Mouse (Mus musculus) layer of hippocampus, adult 9-11 months (tissue): ENCODE results near the gene Pidd1.

Experiments used
- DNase-seq: peaks from one replicate; pipeline ENCODE4 v3.0.0; 2022

The Pidd1 gene

DNA sequence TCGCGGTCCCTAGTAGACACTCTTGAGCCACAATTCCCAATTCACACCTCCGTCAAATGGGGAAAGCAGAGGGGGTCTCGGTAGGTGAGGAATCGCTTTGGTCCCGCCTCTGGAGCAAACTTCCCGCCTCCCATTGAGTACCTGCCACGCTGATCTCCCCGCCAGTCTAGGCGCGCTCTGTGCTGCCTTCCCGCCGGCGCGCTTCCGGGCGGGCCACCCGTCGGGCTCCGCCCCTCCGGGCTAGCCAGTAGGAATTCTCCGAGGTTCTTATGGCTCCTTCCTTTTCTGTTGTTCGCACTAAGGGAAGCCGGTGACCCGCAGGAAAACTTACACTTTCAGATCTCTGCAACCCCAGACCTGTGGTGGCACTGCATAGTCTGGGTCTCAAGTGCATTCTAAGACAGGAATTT is at the start of gene Pidd1:
Gene Pidd1, minus strand, starts transcription at position 198 of the 410 bp plus-strand sequence.
- DNase-seq = no peak

GRCm38 (mm10) chr7:141492738-141493137 is 48.9 kb upstream of the Pidd1 start:
- DNase-seq = no peak

GRCm38 (mm10) chr7:141491151-141491550 is 47.3 kb upstream of the Pidd1 start:
- no peak for DNase-seq

DNA sequence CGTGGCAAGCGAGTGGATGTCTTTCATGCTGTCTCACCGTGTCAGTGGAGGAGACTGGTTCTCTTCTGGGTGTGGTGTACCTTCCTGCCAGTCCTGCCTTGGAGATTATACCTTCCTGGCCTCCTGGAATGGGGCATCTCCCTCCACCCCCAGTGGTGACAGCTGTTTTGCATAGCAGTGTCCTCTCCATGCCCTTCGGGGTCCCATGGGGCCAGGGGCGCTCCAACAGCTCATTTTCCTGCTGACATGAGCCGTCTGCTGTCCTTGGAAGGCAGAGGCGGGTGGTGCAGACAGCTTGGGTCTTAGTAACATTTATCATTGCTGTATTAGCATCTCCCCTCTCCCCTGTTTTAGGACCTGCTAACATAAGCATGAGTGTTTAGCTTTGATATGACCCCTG is 43.3 kb upstream of the Pidd1 start:
- no peak for DNase-seq

DNA sequence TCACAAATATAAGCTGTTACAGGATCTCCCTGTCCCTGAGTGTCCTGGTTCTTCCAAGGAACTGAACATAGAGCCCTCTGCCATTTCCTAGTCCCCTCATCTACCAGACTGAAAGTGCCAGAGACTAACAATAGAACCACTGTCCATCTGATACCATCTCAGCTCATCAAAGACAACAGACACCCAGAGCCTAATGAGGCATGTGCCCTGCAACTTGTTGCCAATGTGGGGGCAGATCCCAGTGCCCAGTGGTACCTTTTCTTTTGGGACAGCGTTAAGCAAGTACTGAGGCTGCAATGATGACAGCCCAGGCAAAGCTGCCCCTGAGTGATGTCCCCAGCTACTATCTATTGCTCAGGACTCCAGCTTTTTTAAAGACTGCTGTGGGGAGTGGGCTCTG is 42.4 kb upstream of the Pidd1 start:
- no peak for DNase-seq

GRCm38 (mm10) chr7:141485606-141486005 is 41.8 kb upstream of the Pidd1 start:
- no peak for DNase-seq

DNA sequence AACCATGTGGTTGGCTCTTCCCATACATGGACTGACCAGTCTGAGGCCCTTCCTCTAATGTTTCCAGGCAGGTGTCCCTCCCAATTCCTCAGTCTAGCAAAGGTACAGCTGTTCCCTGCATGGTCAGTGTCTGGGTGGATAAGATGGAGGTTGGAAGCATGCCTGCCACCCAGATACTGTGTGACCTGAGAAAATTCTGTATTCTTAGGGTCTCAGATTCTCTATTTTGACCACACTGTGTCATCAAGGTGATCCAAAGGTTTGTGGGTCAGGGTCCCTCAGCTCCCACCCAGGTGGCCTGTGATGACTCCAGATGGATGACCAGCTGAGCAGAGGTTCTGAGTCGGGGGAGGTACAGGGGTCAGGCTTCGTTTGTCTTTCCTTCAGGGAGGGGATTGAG is 41.4 kb upstream of the Pidd1 start:
- DNase-seq = no peak

DNA sequence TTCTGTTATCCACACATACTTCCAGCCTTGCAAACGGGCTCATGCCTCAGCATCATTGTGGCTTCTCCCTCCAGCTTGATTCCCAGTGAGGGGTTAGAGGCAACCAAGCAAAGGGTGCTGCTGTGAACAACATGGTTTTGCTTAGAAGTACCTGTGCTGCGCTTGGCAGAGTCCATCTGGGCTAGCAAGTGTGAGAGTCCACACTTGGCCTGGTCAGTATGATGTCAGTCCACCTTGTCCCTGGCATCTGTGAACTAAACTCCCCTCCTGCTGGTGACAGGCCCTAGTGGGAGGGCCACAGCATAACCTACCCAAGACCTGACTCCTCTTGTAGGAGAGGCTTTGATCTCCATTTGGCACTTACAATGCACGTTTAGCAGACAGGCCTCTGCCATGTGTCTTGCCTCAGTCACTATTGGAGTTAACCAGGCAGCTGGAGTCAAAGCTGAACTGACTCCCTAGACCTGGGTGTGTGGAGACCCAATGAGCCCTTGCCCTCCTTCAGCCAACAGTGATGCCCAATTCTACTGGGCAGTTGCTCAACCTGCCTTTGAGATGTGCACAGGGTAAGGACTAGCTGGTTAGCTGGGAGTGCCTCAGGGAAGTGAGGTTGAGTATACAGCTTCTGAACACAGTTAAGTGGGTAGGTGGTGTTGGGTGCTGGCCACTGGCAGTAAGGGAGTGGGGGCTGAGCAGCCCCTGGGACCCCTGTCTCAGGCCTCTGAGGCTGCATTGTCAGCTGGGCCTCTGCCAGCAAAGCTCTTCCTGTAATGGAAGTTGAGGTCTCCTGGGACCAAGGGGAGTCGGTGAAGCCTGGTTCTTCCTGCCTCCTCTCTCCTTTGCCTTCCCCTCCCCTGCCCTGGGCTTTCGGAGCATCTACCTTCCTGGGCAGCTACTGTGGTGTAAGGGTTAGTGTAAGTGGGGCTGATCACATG is 40.6 kb upstream of the Pidd1 start:
- DNase-seq = no peak

GRCm38 (mm10) chr7:141483114-141483653 is 39.4 kb upstream of the Pidd1 start:
- DNase-seq = no peak

DNA sequence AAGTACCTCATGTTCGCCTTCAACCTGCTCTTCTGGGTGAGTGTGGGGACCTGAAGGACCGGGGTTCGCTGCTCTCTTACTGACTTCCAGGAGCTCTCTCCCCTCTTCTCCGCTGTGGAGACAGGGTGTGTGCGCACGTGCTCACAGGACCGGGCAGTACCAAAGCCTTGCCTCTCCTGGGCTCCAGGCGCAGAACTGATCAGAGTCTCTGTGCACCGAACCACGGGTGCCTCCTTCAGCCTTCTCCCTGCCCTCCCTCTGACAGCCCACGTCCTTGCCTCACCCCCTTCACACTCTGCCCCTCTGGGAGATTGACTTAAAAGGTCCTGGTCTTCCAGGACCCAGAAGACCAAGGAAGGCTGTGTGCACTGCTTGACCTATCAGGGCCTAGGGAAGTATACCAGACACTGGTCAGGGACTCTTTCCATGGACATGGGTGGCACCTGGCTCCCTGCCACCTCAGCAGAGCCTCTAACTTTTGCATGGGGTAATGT is 38.8 kb upstream of the Pidd1 start:
- DNase-seq = no peak

DNA sequence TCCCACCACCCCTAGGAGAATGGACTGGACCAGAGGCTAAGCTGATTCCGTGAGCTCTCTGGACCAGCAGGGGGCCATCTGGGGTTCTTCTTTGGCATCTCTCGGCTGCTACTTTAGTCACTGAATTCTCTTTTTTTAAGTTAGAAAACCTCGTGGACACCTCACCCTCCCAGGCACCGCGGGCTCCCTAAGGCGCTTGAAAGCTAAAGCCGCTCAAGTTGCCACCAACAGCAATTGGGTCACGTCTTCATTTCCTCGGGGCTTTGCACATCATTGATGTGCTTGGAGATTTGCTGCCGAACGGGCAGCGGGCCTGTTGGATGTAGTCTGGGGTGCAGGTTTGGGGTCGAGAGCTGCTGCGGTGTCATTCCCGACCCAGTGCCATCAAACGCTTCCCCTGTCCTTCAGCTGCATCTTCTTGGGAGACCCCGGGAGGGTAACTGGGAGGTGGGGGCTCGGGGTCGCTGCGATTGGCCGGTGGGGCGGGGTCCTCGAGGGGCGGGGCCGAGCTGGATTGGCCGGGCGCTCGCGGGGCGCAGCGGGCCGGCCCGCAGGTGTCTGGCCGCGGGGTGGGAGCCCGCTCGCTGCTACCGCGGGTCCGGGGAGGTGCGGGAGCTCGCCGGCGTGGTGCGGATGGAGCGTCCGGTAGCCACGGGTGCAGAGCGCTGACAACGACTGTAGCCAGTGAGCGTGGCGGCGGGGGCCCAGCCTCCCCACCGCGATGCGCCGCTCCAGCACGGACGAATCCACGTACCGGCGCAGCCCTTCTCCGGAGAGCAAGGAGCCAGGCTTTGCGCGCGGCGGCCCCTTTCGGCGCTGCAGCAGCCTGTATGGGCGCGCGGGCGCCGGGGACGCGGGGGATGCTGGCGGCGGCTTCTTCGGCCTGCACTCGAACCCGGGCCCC is 37.9 kb upstream of the Pidd1 start:
- DNase-seq = no peak

DNA sequence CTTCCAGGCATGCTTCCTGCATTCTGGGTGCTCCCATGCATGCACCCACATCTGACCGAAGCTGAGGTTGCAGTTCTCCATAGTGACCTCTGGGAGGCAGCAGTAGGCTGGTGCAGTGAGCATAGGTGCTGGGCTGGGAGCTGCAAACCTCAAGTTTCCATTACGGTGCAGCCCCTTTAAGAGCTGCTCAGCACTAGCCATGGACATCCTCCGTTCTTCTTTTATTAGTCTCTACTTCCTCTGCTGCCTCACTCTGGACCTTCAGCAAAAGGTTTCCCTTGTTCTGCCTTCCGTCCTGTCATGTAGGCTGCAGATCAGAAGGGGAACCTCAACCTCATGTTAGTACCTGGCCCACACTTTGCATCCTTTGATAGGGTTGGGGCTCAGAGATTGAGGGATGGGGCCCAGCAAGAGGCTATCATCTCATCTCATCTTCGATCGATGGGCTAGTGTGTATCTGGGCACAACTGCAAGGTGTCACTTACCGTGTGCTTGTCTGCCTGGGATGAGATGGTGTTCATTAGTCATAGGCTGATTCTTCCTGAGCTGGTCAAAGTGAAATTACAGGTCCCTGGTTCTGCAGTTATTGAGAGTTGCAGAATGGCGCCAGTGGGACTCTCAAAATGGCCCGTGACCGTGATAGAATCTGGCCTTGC is 37.1 kb upstream of the Pidd1 start:
- DNase-seq = peak; percentile 80

DNA sequence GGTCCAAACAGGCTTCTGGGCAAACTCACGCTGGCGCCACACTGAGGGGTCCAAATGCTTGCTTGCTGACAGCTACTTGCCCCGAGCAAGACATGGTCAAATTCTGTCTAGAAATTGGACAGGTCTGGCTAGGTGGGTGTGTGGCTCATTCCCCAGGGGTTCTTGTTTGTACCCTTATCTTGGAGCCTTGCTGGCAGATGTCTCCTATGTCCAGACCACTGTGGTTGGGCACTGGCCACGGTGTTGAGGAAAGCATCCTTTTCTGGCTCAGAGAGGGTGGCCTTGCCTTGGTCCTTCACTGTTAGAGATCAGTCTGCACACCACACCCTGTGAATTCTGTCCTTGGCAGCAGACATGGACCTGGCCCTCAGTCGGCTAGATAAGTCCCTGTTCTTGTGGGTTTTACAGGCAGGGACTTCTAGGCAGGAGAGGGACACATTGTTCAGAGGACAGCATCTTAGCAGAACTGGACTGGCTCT is 34.5 kb upstream of the Pidd1 start:
- no peak for DNase-seq

- DNase-seq = no peak
Observed at GRCm38 (mm10) chr7:141477578-141478269, 33.9 kb upstream of the Pidd1 start.

DNA sequence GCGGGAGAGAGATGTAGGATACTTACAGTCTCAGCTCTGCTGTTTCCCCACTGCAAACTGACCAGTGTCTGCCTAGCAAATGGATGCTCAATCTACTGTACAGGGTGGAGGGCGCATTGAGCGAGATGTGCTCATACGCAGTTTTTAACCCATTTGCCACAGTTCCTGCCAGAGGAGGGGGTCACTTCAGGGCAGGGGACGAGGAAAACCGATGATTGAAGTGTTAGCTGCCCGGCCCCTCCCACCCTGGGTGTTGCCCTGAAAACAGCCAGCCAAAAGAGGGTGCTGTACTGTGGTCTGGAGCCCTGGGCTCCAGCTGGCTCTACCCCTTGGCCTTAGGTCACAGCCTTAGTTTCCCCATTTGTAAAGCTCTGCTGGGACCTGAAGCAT is 33.2 kb upstream of the Pidd1 start:
- no peak for DNase-seq

GRCm38 (mm10) chr7:141476226-141476980 is 32.6 kb upstream of the Pidd1 start:
- DNase-seq = peak; percentile 68

DNA sequence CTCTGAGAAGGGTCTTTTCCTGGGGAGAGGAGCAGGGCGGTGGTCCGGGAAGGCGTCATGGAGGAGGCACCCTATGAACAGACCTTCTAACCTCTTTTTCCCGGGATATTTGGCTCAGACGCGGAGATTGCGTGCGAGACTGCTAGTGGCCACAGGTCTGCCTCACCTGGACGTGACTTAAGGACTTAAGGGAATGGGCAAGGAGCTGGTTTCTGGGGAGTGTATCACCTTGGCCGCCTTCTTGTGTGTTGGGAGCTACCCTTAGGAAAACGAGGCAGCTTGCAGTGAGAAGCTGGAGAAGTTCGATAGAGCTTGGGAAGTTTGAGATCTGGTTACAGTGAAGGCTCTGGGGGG is 32.0 kb upstream of the Pidd1 start:
- DNase-seq = no peak

DNA sequence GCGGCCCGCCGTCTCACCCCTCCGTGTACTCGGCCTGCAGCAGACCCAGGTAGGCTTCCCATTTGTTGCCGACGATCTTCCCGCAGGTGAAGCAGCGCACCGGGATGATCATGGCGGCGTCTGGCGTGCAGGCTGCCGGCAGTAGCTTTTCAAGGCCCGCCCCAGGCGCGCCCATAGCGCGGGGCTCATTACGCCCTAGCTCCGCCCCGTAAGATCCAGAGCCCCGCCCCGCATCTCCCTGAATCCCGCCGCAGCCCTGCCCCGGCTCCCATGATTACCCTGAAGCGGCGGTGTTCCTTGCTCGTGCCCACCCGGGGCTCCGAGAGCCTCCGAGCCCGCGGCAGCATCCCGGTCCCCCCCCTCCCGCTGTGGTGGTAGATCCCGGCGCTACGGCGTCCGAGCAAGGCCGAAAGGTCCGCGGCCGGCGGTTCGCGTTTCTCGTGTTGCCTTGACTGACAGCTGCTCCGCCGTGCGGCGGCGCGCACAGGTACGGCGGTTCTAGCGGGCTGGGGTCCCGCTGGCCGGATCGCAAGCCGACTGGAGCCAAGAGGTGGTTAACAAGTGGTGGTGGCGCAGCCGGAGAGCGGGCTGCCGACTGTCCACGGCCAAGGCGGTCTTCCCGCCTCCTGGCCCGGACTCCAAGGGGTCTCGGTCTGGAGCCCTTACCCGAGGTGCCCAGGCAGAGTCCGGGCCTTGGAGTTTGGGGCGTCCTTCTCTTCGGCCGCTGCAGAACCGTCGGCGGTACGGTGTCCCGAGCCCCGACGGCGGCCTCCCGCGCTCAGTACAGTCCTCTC is 31.4 kb upstream of the Pidd1 start, which contains the start of the genes Polr2l and Tspan4:
Gene Polr2l, minus strand, starts transcription at position 122 of the 794 bp plus-strand sequence.
Gene Tspan4, plus strand, starts transcription at position 230 of the 794 bp plus-strand sequence.
- DNase-seq = peak; percentile 79

- DNase-seq = no peak
Observed at GRCm38 (mm10) chr7:141474160-141474559, 30.3 kb upstream of the Pidd1 start.

- no peak for DNase-seq
Observed at GRCm38 (mm10) chr7:141472763-141473162, 28.9 kb upstream of the Pidd1 start.
